Mouse (Mus musculus) midbrain, postnatal 0 days (tissue): ENCODE measurements around the gene Dleu7. TPM values are rescaled to one million over a fixed set of nuclear protein-coding genes. Genes with fewer than 3 reads are reported as not detected.

Experiments used
- ATAC-seq: fragments of 200-750 bp; cut with Nextera tagmentation; 2 replicates; pipeline ENCODE4 v1.8.0; 2017; ENCODE audit warnings: moderate number of reproducible peaks, mild to moderate bottlenecking, moderate TSS enrichment, moderate library complexity; ENCODE audit not compliant: low FRiP score
- DNase-seq: peaks from one replicate; pipeline ENCODE4 v3.0.0-alpha.2; 2015; ENCODE audit warnings: low spot score
- H3K27ac ChIP-seq: fragments of 300-500 bp; sonication (generic); 2 replicates; pipeline ENCODE4 v1.5.1; 2014; ENCODE audit warnings: low read depth, mild to moderate bottlenecking, low read length, mixed read lengths
- H3K27me3 ChIP-seq: fragments of 300-500 bp; sonication (generic); 2 replicates; pipeline ENCODE4 v1.6.1; 2014; ENCODE audit warnings: low read length, control low read depth, mixed read lengths; ENCODE audit not compliant: insufficient read depth
- H3K36me3 ChIP-seq: fragments of 300-500 bp; sonication (generic); 2 replicates; pipeline ENCODE4 v1.6.1; 2014; ENCODE audit warnings: low read length, control low read depth, mixed read lengths; ENCODE audit not compliant: insufficient read depth
- H3K4me1 ChIP-seq: fragments of 300-500 bp; sonication (generic); 2 replicates; pipeline ENCODE4 v1.6.1; 2014; ENCODE audit warnings: mild to moderate bottlenecking, control low read depth, antibody characterized with exemption, low read length, mixed read lengths; ENCODE audit not compliant: insufficient read depth
- H3K4me2 ChIP-seq: fragments of 300-500 bp; sonication (generic); 2 replicates; pipeline ENCODE4 v1.6.1; 2014; ENCODE audit warnings: low read depth, mild to moderate bottlenecking, low read length, mixed read lengths; ENCODE audit not compliant: poor library complexity, severe bottlenecking
- H3K4me3 ChIP-seq: fragments of 300-500 bp; sonication (generic); 2 replicates; pipeline ENCODE4 v1.5.1; 2014; ENCODE audit warnings: low read depth, mild to moderate bottlenecking, low read length, moderate library complexity
- H3K9ac ChIP-seq: fragments of 300-500 bp; sonication (generic); replicated peaks from 2 replicates; pipeline ENCODE4 v1.6.1; 2014; ENCODE audit warnings: mild to moderate bottlenecking, low read length, moderate library complexity, mixed read lengths; ENCODE audit not compliant: poor library complexity, severe bottlenecking
- H3K9me3 ChIP-seq: fragments of 300-500 bp; sonication (generic); 2 replicates; pipeline ENCODE4 v1.6.1; 2016; ENCODE audit warnings: low read length, control low read depth
- CTCF ChIP-seq: IDR thresholded peaks from 2 replicates; pipeline ENCODE4 v1.5.1; 2016; ENCODE audit warnings: antibody characterized with exemption, mild to moderate bottlenecking
- WGBS: fragments of 180-500 bp; shearing (Covaris S2); extraction: QIAGEN DNeasy Blood & Tissue Kit; methylation state at CpG from one replicate; pipeline ENCODE4 v1.1.7; 2014; 5-methylcytosine and 5-hydroxymethylcytosine counted together
- polyA plus RNA-seq: library from polyadenylated mRNA; unstranded; fragments of >200 nt; fragmentation: Nextera tagmentation; extraction: Ambion mirVana; gene quantifications from 2 replicates; pipeline ENCODE4 v1.2.1, GENCODE M21; 2015
- total RNA-seq: library from RNA; depleted of rRNA; stranded (reverse); fragments of >200 nt; gene quantifications from 2 replicates; pipeline ENCODE4 v1.2.3, GENCODE M21; 2014

The Dleu7 gene
- total and polyA plus RNA-seq, 2 experiments from 2014 or later = 19.3 to 35.0 TPM

GRCm38 (mm10) chr14:62270698-62271396, 22.0 kb downstream of the Dleu7 start:
- no peaks in the 10 kb centered on the region for H3K27me3 ChIP-seq
- no peaks in the 10 kb centered on the region for H3K9me3 ChIP-seq
- no peaks in the 10 kb centered on the region for H3K36me3 ChIP-seq
- WGBS = 84% methylated on average over 12 of the region's 12 CpGs
- ATAC-seq (no peak), DNase-seq (no peak)
- H3K4me2 ChIP-seq = no peak overlapping the region
- H3K4me1 ChIP-seq = no peaks in the 10 kb centered on the region
- H3K9ac ChIP-seq = no peak overlapping the region
- no peak overlapping the region for H3K27ac ChIP-seq
- no peak overlapping the region for H3K4me3 ChIP-seq
- TF ChIP-seq CTCF = no peak

DNA sequence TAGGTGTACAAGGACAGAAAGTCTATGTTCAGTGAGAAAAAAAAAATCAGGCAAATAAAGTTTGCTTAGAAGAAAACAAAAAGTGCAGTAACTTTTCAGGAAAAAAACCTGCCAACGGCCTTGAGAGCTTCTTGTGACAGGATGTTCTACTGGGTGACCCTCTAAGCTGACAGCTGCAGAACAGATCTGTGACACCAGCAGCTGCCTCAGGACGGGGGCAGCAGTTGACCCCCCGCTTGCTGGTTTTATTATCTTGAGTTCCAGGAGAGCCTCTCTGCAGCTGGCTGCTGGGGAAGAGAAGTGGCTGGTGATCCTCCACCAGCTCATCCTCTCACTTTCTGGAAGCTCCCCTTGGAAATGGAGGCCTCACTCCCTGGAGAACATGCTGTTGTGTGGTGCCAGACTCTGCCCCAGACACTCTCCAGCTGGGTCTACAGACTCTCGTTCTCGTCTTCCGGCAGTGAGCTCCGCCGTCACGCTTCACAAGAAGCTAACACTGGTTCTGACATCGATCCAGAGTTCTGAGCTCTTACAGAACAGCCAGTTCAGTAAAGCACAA, 33.8 kb downstream of the Dleu7 start:
- Histone ChIP-seq H3K27me3 (no peaks in the 10 kb centered on the region; the same call in 1 of the 2 replicates), H3K36me3 (no peaks in the 10 kb centered on the region), H3K4me3 (no peak overlapping the region), H3K4me1 (no peaks in the 10 kb centered on the region), H3K9me3 (no peaks in the 10 kb centered on the region), H3K27ac (no peak overlapping the region), H3K4me2 (no peak overlapping the region), H3K9ac (no peak overlapping the region)
- DNase-seq (no peak), ATAC-seq (no peak)
- no peak for TF ChIP-seq CTCF
- 56% methylated on average over 10 of the region's 10 CpGs for WGBS

GRCm38 (mm10) chr14:62258125-62258524, 34.7 kb downstream of the Dleu7 start:
- 65% methylated on average over 6 of the region's 6 CpGs for WGBS
- DNase-seq (no peak), ATAC-seq (no peak)
- Histone ChIP-seq H3K36me3 (no peaks in the 10 kb centered on the region), H3K4me2 (no peak overlapping the region), H3K4me1 (no peaks in the 10 kb centered on the region), H3K9ac (no peak overlapping the region), H3K27me3 (no peaks in the 10 kb centered on the region; the same call in 1 of the 2 replicates), H3K4me3 (no peak overlapping the region), H3K9me3 (no peaks in the 10 kb centered on the region), H3K27ac (no peak overlapping the region)
- no peak for TF ChIP-seq CTCF

GRCm38 (mm10) chr14:62256066-62256465, 36.8 kb downstream of the Dleu7 start:
- no peak for ATAC-seq
- Histone ChIP-seq H3K36me3 (no peaks in the 10 kb centered on the region), H3K9me3 (no peaks in the 10 kb centered on the region), H3K4me1 (no peaks in the 10 kb centered on the region), H3K27ac (no peak overlapping the region), H3K4me3 (no peak overlapping the region), H3K27me3 (no peaks in the 10 kb centered on the region; the same call in 1 of the 2 replicates), H3K4me2 (no peak overlapping the region), H3K9ac (no peak overlapping the region)
- TF ChIP-seq CTCF = no peak
- DNase-seq = no peak
- 85% methylated on average over 5 of the region's 5 CpGs for WGBS

- Histone ChIP-seq H3K27me3 (no peaks in the 10 kb centered on the region), H3K9me3 (no peaks in the 10 kb centered on the region), H3K4me1 (no peaks in the 10 kb centered on the region), H3K4me2 (no peak overlapping the region), H3K27ac (no peak overlapping the region), H3K9ac (no peak overlapping the region), H3K36me3 (no peaks in the 10 kb centered on the region), H3K4me3 (no peak overlapping the region)
- DNase-seq = no peak
- no peak for ATAC-seq
- WGBS = 77% methylated on average over 8 of the region's 8 CpGs
- no peak for TF ChIP-seq CTCF
These were observed 38.5 kb downstream of the Dleu7 start for GRCm38 (mm10) chr14:62254371-62254770.

DNA sequence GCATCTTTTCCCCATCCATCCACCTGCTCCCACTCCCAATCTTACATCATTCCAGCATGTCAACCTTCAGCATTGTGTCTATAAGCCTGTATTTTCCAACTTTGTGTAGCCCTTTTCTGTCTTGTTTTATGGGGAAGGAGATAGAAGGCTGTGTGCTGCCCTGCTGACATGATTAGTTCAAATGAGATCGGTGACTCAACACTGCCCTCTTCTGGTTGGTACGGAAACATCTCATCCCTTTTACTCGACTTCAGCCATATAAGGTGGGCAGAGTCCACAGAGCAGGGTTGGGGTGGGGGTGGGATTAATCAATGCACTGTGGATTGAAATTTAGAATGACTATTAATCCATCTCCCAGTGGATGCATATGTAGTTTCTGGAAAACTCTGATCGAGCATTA, 40.8 kb downstream of the Dleu7 start:
- no peak overlapping the region for H3K4me3 ChIP-seq
- no peak overlapping the region for H3K4me2 ChIP-seq
- 6% methylated on average over 4 of the region's 4 CpGs for WGBS
- H3K4me1 ChIP-seq = no peaks in the 10 kb centered on the region
- DNase-seq = peak; percentile 87
- TF ChIP-seq CTCF = peak; percentile 91
- H3K27me3 ChIP-seq = no peaks in the 10 kb centered on the region
- H3K27ac ChIP-seq = no peak overlapping the region
- H3K9ac ChIP-seq = no peak overlapping the region
- H3K9me3 ChIP-seq = no peaks in the 10 kb centered on the region
- H3K36me3 ChIP-seq = no peaks in the 10 kb centered on the region
- peak; percentile 69 for ATAC-seq
